Mouse (Mus musculus) adrenal gland, postnatal 36 days (tissue): ENCODE data around the gene Ovol3. TPM values are rescaled to one million over a fixed set of nuclear protein-coding genes. Genes with fewer than 3 reads are reported as not detected.

Experiments used
- DNase-seq, 2 experiments: peaks; one replicate each; pipeline ENCODE4 v3.0.0; 2021; ENCODE audit warnings: mixed read lengths in 1 of 2
- total RNA-seq, 2 experiments: library from RNA; stranded (reverse); gene quantifications; 2 replicates each; pipeline ENCODE4 v1.2.3; 2021

Ovol3 gene
- total RNA-seq, 2 experiments from 2014 or later: not detected

GRCm38 (mm10) chr7:30194101-30194831, 41.3 kb downstream of the Ovol3 start:
- DNase-seq: peak in 1 of 2 experiments; percentile 61

DNA sequence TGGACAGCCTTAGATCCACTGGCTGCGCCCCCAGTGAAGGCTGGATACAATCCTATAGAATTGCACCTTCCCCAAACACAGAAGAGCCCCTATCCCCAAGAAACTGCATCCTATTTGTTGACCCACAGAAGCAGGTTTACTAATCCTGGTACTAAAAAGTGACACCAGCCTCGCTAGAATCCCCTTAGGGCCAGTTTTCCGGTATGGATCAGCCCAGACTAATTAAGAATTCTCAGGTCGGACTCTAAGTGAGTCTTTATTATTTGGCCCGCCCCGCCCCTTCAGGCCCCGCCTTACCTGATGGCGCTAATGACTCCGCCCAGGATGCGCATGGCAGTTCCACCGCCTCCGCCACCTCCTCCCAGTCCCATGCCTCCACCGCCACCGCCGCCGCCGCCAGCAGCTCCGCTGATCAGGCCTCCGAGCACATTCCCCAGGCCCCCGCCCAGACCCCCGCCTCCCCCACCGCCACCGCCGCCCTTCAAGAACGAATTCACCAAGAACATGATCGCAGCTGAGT, 41.9 kb downstream of the Ovol3 start:
- peak; percentile 89 to 91 for DNase-seq

GRCm38 (mm10) chr7:30193013-30193412, 42.5 kb downstream of the Ovol3 start:
- DNase-seq: no peak

- no peak for DNase-seq
These were observed 43.4 kb downstream of the Ovol3 start for GRCm38 (mm10) chr7:30192088-30192487.

DNA sequence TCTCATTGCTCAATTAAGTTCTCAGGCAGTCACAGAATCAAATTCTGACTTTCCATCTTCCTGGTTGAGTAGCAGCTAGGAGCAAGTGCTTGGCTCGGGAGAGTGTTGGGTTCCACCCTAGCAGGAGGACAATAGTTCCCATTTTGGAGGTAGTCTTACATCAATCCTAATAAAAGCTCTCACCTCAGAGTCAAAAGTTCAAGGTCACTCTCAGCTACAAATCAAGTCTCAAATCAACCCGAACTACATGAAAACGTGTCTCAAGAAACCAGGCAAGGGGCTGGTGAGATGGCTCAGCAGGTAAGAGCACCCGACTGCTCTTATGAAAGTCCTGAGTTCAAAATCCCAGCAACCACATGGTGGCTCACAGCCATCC, 46.4 kb downstream of the Ovol3 start:
- no peak for DNase-seq

DNA sequence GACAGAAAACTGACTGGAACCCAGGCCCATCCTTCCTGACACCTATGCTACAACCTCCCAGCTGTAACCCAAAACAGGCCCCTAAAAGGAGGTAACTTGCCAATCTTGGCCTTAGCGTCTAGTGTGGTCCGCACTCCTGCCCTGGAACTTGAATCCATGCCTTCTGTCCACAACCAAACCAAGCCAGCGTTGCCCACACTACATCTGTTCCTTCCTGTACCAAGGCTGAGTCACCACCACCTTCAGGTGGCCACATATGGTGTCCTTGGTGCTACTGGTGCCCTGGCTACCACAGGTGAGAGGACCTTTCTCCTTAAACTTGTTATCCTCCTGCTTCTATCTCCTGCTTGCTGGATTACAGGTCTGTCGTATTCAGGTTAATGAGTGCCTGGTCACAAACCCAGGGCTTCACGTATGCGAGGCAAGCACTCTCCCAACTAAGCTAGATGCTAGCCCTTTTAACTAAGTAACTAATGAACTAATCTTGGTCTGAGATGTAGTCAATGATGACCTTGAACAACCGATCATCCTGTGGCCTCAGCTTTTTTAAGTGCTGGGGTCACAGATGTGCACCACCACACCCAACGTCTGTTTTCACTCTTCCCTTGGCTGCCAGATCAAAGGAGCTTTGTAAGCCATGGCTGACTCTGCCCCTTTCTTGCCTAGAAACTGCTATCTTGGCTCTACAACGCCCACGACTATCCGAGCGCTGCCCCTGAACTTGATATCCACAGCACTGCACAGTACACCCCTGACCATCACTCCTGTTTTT, 47.0 kb downstream of the Ovol3 start:
- DNase-seq: no peak

- DNase-seq: no peak
These were observed 50.7 kb downstream of the Ovol3 start for GRCm38 (mm10) chr7:30184641-30185348.

- peak; percentile 91 to 94 for DNase-seq
These were observed 51.6 kb downstream of the Ovol3 start, which contains the start of gene Cox7a1 for GRCm38 (mm10) chr7:30183879-30184289. Gene Cox7a1 (plus strand): TSS chr7:30184144.

Other genes starting within 250 kb of the Ovol3 start
- gene Zfp14, start 184.3 kb downstream of the Ovol3 start, total RNA-seq: 1 to 10 TPM; 3.0 to 3.1 TPM
- gene Zfp82, start 162.8 kb downstream of the Ovol3 start, total RNA-seq: 1 to 10 TPM; 1.7 to 2.0 TPM
- not detected for gene Gm26920, start 145.3 kb downstream of the Ovol3 start, total RNA-seq
- 1 to 10 TPM; 1.8 to 2.8 TPM for gene Zfp566, start 145.2 kb downstream of the Ovol3 start, total RNA-seq
- 10 to 100 TPM; 35.3 to 41.5 TPM for gene Zfp260, start 140.9 kb downstream of the Ovol3 start, total RNA-seq
- 1 to 10 TPM; 4.2 to 5.5 TPM for gene Zfp382, start 113.8 kb downstream of the Ovol3 start, total RNA-seq
- gene Zfp146, start 66.0 kb downstream of the Ovol3 start, total RNA-seq: 10 to 100 TPM; 46.2 to 57.2 TPM
- gene Cox7a1, start 51.6 kb downstream of the Ovol3 start, total RNA-seq: 100 to 1,000 TPM; 329 to 440 TPM
- gene Capns1, start 36.9 kb downstream of the Ovol3 start, total RNA-seq: 100 to 1,000 TPM; 587 to 633 TPM
- gene Polr2i, start 3.8 kb downstream of the Ovol3 start, total RNA-seq: 10 to 100 TPM; 69.4 to 76.1 TPM
- 10 to 100 TPM; 98.7 to 99.8 TPM for gene Tbcb, start 3.5 kb downstream of the Ovol3 start, total RNA-seq
- gene Thap8, start 44.4 kb upstream of the Ovol3 start, total RNA-seq: under 1 TPM; 0.46 to 0.56 TPM
- 1 to 10 TPM; 4.6 to 5.7 TPM for gene Wdr62, start 44.7 kb upstream of the Ovol3 start, total RNA-seq
- 10 to 100 TPM; 16.6 to 18.3 TPM for gene Clip3, start 56.0 kb upstream of the Ovol3 start, total RNA-seq
- gene Alkbh6, start 73.0 kb upstream of the Ovol3 start, total RNA-seq: 10 to 100 TPM; 56.9 to 81.3 TPM
- gene Syne4, start 79.1 kb upstream of the Ovol3 start, total RNA-seq: 10 to 100 TPM; 21.8 to 49.1 TPM
- gene E130208F15Rik, start 86.0 kb upstream of the Ovol3 start, total RNA-seq: 1 to 10 TPM in 1 of 2 experiments, under 1 TPM in 1; 0.93 to 1.3 TPM
- 10 to 100 TPM; 13.2 to 16.0 TPM for gene Sdhaf1, start 88.2 kb upstream of the Ovol3 start, total RNA-seq
- 10 to 100 TPM in 1 of 2 experiments, 1 to 10 TPM in 1; 7.4 to 14.7 TPM for gene Lrfn3, start 127.0 kb upstream of the Ovol3 start, total RNA-seq
- 10 to 100 TPM; 22.5 to 35.7 TPM for gene Tyrobp, start 178.0 kb upstream of the Ovol3 start, total RNA-seq
- 1 to 10 TPM; 1.8 to 2.0 TPM for gene Hcst, start 184.1 kb upstream of the Ovol3 start, total RNA-seq
- 1 to 10 TPM in 1 of 2 experiments, under 1 TPM in 1; 0.89 to 1.0 TPM for gene Nfkbid, start 186.0 kb upstream of the Ovol3 start, total RNA-seq
- gene Aplp1, start 209.8 kb upstream of the Ovol3 start, total RNA-seq: 10 to 100 TPM; 23.5 to 28.6 TPM
- not detected for gene Kirrel2, start 222.0 kb upstream of the Ovol3 start, total RNA-seq
- gene Nphs1, start 222.6 kb upstream of the Ovol3 start, total RNA-seq: not detected